Mouse (Mus musculus) heart, embryonic 14.5 days (tissue): Measurements from ENCODE around the gene Oma1. TPM values are rescaled to one million over a fixed set of nuclear protein-coding genes. Genes with fewer than 3 reads are reported as not detected.

ENCODE experiments used
- ATAC-seq: fragments of 200-750 bp; cut with Nextera tagmentation; 2 replicates; pipeline ENCODE4 v1.8.0; 2017; ENCODE audit warnings: low read depth, moderate TSS enrichment; ENCODE audit not compliant: insufficient number of reproducible peaks, insufficient read depth, low FRiP score
- H3K27ac ChIP-seq, 2 experiments: fragments of 200-500 bp in 1 of 2; fragments of 300-500 bp in 1 of 2; sonication (generic) in 1 of 2; replicated peaks in 1 of 2; 2 replicates each; pipeline ENCODE4 v1.5.1; 2012 to 2014; ENCODE audit warnings: low read depth in 2 of 2, low read length in 2 of 2, control low read depth in 1 of 2, mild to moderate bottlenecking in 1 of 2, mixed read lengths in 1 of 2; ENCODE audit not compliant: control insufficient read depth in 1 of 2, insufficient read depth in 1 of 2
- H3K27me3 ChIP-seq: fragments of 300-500 bp; sonication (generic); 2 replicates; pipeline ENCODE4 v1.6.1; 2014; ENCODE audit warnings: mild to moderate bottlenecking, low read length, control low read depth; ENCODE audit not compliant: control insufficient read depth, insufficient read depth
- H3K36me3 ChIP-seq: fragments of 300-500 bp; sonication (generic); 2 replicates; pipeline ENCODE4 v1.6.1; 2014; ENCODE audit warnings: mild to moderate bottlenecking, control low read depth, low read length, mixed read lengths; ENCODE audit not compliant: control insufficient read depth, insufficient read depth
- H3K4me1 ChIP-seq, 2 experiments: fragments of 200-500 bp in 1 of 2; fragments of 300-500 bp in 1 of 2; sonication (generic) in 1 of 2; 2 replicates each; pipeline ENCODE4 v1.6.1; 2012 to 2014; ENCODE audit warnings: low read length in 2 of 2, control low read depth in 1 of 2, mixed read lengths in 1 of 2; ENCODE audit not compliant: control insufficient read depth in 2 of 2, insufficient read depth in 2 of 2
- H3K4me2 ChIP-seq: fragments of 300-500 bp; sonication (generic); 2 replicates; pipeline ENCODE4 v1.6.1; 2014; ENCODE audit warnings: mild to moderate bottlenecking, low read length
- H3K4me3 ChIP-seq, 2 experiments: fragments of 200-500 bp in 1 of 2; fragments of 300-500 bp in 1 of 2; sonication (generic) in 1 of 2; 2 replicates each; pipeline ENCODE4 v1.5.1; 2012 to 2014; ENCODE audit warnings: low read length in 2 of 2, mild to moderate bottlenecking in 2 of 2, control low read depth in 1 of 2, low read depth in 1 of 2, moderate library complexity in 1 of 2; ENCODE audit not compliant: control insufficient read depth in 1 of 2, insufficient read depth in 1 of 2
- H3K9ac ChIP-seq: fragments of 300-500 bp; sonication (generic); 2 replicates; pipeline ENCODE4 v1.6.1; 2014; ENCODE audit warnings: mild to moderate bottlenecking, low read length
- H3K9me3 ChIP-seq: fragments of 300-500 bp; sonication (generic); 2 replicates; pipeline ENCODE4 v1.6.1; 2016; ENCODE audit warnings: low read length, control low read depth; ENCODE audit not compliant: control insufficient read depth
- WGBS: fragments of 180-500 bp; shearing (Covaris S2); extraction: QIAGEN DNeasy Blood & Tissue Kit; methylation state at CpG from one replicate; pipeline ENCODE4 v1.1.7; 2014; 5-methylcytosine and 5-hydroxymethylcytosine counted together
- polyA plus RNA-seq: library from polyadenylated mRNA; unstranded; fragments of >200 nt; fragmentation: Nextera tagmentation; extraction: Ambion mirVana; gene quantifications from 2 replicates; pipeline ENCODE4 v1.2.1, GENCODE M21; 2014

The Oma1 gene
- polyA plus RNA-seq, 1 experiment from 2014 or later: 23.0 TPM

DNA sequence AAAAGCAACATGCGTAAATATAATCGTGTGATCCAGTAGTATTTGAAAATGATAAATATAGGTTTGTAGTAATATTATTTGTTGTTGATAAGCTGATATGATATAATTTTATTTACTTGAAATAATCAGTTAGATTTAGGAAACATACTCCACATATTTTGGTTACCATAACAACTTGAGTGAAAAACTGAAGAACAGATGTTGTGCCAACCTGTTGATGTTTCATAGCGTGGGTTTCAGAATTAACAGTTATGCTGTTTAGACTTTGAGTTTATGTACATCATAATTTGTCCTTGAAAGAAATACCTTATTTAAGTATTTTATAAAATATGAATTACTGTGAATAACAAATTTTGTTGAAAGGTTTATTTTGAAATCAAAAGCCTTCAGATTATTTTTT is 43.8 kb downstream of the Oma1 start:
- no peak overlapping the region for H3K4me3 ChIP-seq

DNA sequence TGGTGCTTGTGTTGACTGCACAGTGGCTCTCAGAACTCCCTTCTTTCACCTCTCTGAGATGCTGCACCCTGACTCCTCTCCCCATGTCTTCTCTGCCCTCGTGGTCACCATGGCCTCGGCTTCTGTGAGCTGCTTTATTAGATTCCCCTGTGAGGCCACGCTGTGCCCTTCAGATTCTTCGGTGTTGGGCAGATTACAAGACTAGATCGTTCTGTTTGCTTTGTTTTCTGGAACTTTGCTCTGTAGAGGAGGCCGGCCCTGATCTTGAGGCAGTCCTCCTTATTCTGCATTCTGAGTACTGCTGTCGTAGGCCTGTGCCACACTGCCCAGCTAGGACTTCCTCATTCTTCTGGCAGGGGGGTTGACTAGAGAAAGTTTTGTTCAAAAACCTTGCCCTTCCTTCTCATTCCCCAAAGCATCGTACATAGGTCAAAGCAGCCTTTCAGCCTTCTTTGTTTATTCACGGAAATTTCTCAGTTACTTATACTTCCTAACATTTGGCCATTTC is 45.4 kb downstream of the Oma1 start:
- Histone ChIP-seq H3K9me3 (no peaks in the 10 kb centered on the region), H3K4me2 (no peak overlapping the region), H3K4me1 (no peaks in the 10 kb centered on the region), H3K4me3 (no peak overlapping the region), H3K27me3 (no peaks in the 10 kb centered on the region), H3K9ac (no peak overlapping the region), H3K27ac (no peak overlapping the region), H3K36me3 (no peaks in the 10 kb centered on the region)
- no peak for ATAC-seq
- 83% methylated on average over 9 of the region's 9 CpGs for WGBS

More for the DNA sequence above, 43.8 kb downstream of the Oma1 start:
- Histone ChIP-seq H3K27me3 (no peaks in the 10 kb centered on the region), H3K9me3 (no peaks in the 10 kb centered on the region), H3K4me1 (no peaks in the 10 kb centered on the region), H3K9ac (no peak overlapping the region), H3K36me3 (0 out of 2 replicates have a peak, but pooled peaks cover 4% of the 10 kb centered on the region), H3K4me2 (no peak overlapping the region), H3K27ac (no peak overlapping the region)
- no peak for ATAC-seq
- 96% methylated on average over 3 of the region's 3 CpGs for WGBS

- 83% methylated on average over 5 of the region's 5 CpGs for WGBS
- no peaks in the 10 kb centered on the region for H3K27me3 ChIP-seq
- H3K9me3 ChIP-seq: no peaks in the 10 kb centered on the region
- no peak overlapping the region for H3K4me2 ChIP-seq
- H3K27ac ChIP-seq: no peak overlapping the region
- no peaks in the 10 kb centered on the region for H3K36me3 ChIP-seq
- H3K9ac ChIP-seq: no peak overlapping the region
- H3K4me3 ChIP-seq: no peak overlapping the region
- no peak for ATAC-seq
- no peaks in the 10 kb centered on the region for H3K4me1 ChIP-seq
These were observed 68.6 kb downstream of the Oma1 start for GRCm38 (mm10) chr4:103382171-103382570.

DNA sequence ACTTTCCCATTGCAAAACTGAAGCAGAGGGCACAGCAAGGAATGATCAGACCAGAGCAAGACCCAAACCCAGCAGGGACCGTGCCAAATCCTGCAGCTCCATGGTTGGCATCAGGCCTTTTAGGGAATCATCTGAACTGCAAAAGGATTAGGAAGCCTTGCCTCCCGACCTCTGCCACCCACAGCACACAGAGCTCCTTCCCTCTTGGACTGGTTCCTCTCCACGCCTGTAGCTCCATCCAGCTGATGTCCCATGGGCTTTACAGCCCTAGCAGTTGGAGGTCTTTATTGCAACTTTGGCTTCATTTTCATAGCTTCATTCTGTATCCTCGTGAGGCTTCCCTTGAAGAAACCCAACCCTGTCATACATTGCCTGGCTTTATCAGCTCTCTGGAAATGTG is 71.4 kb downstream of the Oma1 start:
- 58% methylated on average over 4 of the region's 4 CpGs for WGBS
- no peak overlapping the region for H3K4me3 ChIP-seq
- no peaks in the 10 kb centered on the region for H3K9me3 ChIP-seq
- H3K4me1 ChIP-seq: no peaks in the 10 kb centered on the region
- no peak overlapping the region for H3K27ac ChIP-seq
- no peak for ATAC-seq
- no peaks in the 10 kb centered on the region for H3K36me3 ChIP-seq
- no peaks in the 10 kb centered on the region for H3K27me3 ChIP-seq
- H3K4me2 ChIP-seq: no peak overlapping the region
- H3K9ac ChIP-seq: no peak overlapping the region

GRCm38 (mm10) chr4:103385835-103386787 is 72.5 kb downstream of the Oma1 start:
- Histone ChIP-seq H3K4me3 (no peak overlapping the region), H3K27ac (no peak overlapping the region), H3K9me3 (no peaks in the 10 kb centered on the region), H3K36me3 (no peaks in the 10 kb centered on the region), H3K4me1 (no peaks in the 10 kb centered on the region), H3K4me2 (no peak overlapping the region), H3K27me3 (no peaks in the 10 kb centered on the region), H3K9ac (no peak overlapping the region)
- 80% methylated on average over 4 of the region's 4 CpGs for WGBS
- ATAC-seq: no peak

GRCm38 (mm10) chr4:103387292-103387691 is 73.7 kb downstream of the Oma1 start:
- no peak overlapping the region for H3K4me2 ChIP-seq
- 58% methylated on average over 3 of the region's 3 CpGs for WGBS
- ATAC-seq: no peak
- H3K36me3 ChIP-seq: no peaks in the 10 kb centered on the region
- no peak overlapping the region for H3K27ac ChIP-seq
- H3K27me3 ChIP-seq: no peaks in the 10 kb centered on the region
- H3K9ac ChIP-seq: no peak overlapping the region
- H3K9me3 ChIP-seq: no peaks in the 10 kb centered on the region
- H3K4me3 ChIP-seq: no peak overlapping the region
- no peaks in the 10 kb centered on the region for H3K4me1 ChIP-seq

DNA sequence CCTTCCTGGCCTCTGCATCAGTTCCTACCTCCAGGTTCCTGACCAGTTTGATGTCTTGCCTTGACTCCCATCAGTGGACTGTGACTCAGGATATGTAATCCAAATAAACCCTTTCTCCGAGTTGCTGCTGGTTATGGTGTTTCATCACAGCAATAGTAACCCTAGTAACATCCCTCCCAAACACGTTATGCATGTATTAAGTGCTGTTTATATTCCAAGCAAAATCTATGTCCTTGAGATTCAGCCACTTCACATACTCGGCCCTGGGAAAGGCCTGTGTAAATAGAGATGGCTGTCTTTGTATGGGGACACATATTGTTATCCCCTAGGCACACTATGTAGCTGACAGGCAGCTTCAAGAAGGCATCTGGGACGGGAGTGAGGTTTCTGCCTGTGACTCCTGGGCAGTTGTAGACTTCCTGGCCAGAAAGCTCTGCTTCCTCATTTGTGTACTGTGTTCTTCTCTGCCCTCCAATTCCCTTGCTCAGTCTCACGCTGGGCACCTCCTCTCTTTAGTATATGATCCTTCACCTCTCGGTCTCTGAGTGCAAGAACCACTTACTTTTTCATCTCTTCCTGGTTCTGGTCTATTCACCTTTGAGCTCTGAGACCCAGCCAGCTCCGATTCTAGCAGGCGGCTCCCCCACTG is 75.0 kb downstream of the Oma1 start:
- Histone ChIP-seq H3K27ac (no peak overlapping the region), H3K36me3 (no peaks in the 10 kb centered on the region), H3K4me1 (no peaks in the 10 kb centered on the region), H3K9ac (no peak overlapping the region), H3K27me3 (no peaks in the 10 kb centered on the region), H3K4me2 (no peak overlapping the region), H3K9me3 (no peaks in the 10 kb centered on the region), H3K4me3 (no peak overlapping the region)
- WGBS: 65% methylated on average over 8 of the region's 8 CpGs
- no peak for ATAC-seq
